Mouse (Mus musculus) myocyte (in vitro differentiated cells): Measurements from ENCODE around the gene Mms22l.

Experiments used
- CEBPB ChIP-seq: IDR thresholded peaks from 2 replicates; pipeline ENCODE4 v1.6.1; 2011; ENCODE audit warnings: mild to moderate bottlenecking, moderate library complexity; ENCODE audit not compliant: poor library complexity, insufficient read depth, severe bottlenecking
- MAX ChIP-seq: IDR thresholded peaks from one replicate; pipeline ENCODE4 v1.6.1; 2011; ENCODE audit warnings: low read depth, mild to moderate bottlenecking, control low read depth
- MYOD1 ChIP-seq, 3 experiments: IDR thresholded peaks; one replicate each; pipeline ENCODE4 v1.6.1; 2011; ENCODE audit warnings: control low read depth in 2 of 3, low read depth in 2 of 3, mild to moderate bottlenecking in 2 of 3, moderate library complexity in 1 of 3; ENCODE audit not compliant: insufficient read length in 2 of 3, control insufficient read depth in 1 of 3
- MYOG ChIP-seq, 3 experiments: IDR thresholded peaks; one replicate each; pipeline ENCODE4 v1.6.1; 2011; ENCODE audit warnings: control low read depth in 2 of 3, low read depth in 2 of 3, mild to moderate bottlenecking in 2 of 3; ENCODE audit not compliant: insufficient read length in 2 of 3, control insufficient read depth in 1 of 3, insufficient read depth in 1 of 3
- POLR2A ChIP-seq: IDR thresholded peaks from one replicate; pipeline ENCODE4 v1.6.1; 2011; ENCODE audit warnings: low read depth, mild to moderate bottlenecking, control low read depth, moderate library complexity; ENCODE audit not compliant: insufficient read length
- POLR2AphosphoS2 ChIP-seq: IDR thresholded peaks from one replicate; pipeline ENCODE4 v1.6.1; 2011; ENCODE audit warnings: low read depth, control low read depth; ENCODE audit not compliant: insufficient read length
- REST ChIP-seq: IDR thresholded peaks from one replicate; pipeline ENCODE4 v1.6.1; 2011; ENCODE audit warnings: mild to moderate bottlenecking, control low read depth, moderate library complexity; ENCODE audit not compliant: insufficient read depth, insufficient read length
- TCF12 ChIP-seq: IDR thresholded peaks from one replicate; pipeline ENCODE4 v1.6.1; 2011; ENCODE audit warnings: mild to moderate bottlenecking, control low read depth; ENCODE audit not compliant: poor library complexity, insufficient read depth, severe bottlenecking
- TCF3 ChIP-seq: IDR thresholded peaks from one replicate; pipeline ENCODE4 v1.6.1; 2011; ENCODE audit warnings: low read depth, control low read depth; ENCODE audit not compliant: insufficient read length
- USF1 ChIP-seq: IDR thresholded peaks from one replicate; pipeline ENCODE4 v1.6.1; 2011; ENCODE audit warnings: low read depth, mild to moderate bottlenecking, control low read depth, moderate library complexity

- no peak for TF ChIP-seq TCF12
- no peak for TF ChIP-seq POLR2A
- no peak for TF ChIP-seq MYOG (IDR thresholded peaks at IDR 0.05; ENCODE audit: control insufficient read depth in 1 of 3, insufficient read depth in 1 of 3, insufficient read length in 2 of 3, low read depth in 2 of 3)
- no peak for TF ChIP-seq POLR2AphosphoS2
- no peak for TF ChIP-seq REST
- no peak for TF ChIP-seq CEBPB
- TF ChIP-seq USF1: no peak
- no peak for TF ChIP-seq TCF3
- TF ChIP-seq MAX: no peak
- TF ChIP-seq MYOD1 (IDR thresholded peaks at IDR 0.05; ENCODE audit: control insufficient read depth in 1 of 3, insufficient read length in 2 of 3, low read depth in 2 of 3): no peak
Observed at GRCm38 (mm10) chr4:24574276-24574675, 78.0 kb downstream of the Mms22l start.
